Mouse (Mus musculus) midbrain, embryonic 10.5 days (tissue): ENCODE data around the gene Siah2. TPM values are rescaled to one million over a fixed set of nuclear protein-coding genes. Genes with fewer than 3 reads are reported as not detected.

Experiments used
- DNase-seq: peaks from one replicate; pipeline ENCODE4 v3.0.0-alpha.2; 2017; ENCODE audit warnings: low spot score
- H3K27ac ChIP-seq: fragments of 300-500 bp; sonication (generic); replicated peaks from 2 replicates; pipeline ENCODE4 v1.5.1; 2016; ENCODE audit warnings: mild to moderate bottlenecking
- H3K27me3 ChIP-seq: fragments of 300-500 bp; sonication (generic); 2 replicates; pipeline ENCODE4 v1.6.1; 2016; ENCODE audit warnings: low read depth, mild to moderate bottlenecking; ENCODE audit not compliant: poor library complexity, severe bottlenecking
- H3K36me3 ChIP-seq: fragments of 300-500 bp; sonication (generic); 2 replicates; pipeline ENCODE4 v1.6.1; 2016; ENCODE audit warnings: mild to moderate bottlenecking, moderate library complexity
- H3K4me1 ChIP-seq: fragments of 300-500 bp; sonication (generic); 2 replicates; pipeline ENCODE4 v1.6.1; 2016
- H3K4me3 ChIP-seq: fragments of 300-500 bp; sonication (generic); 2 replicates; pipeline ENCODE4 v1.5.1; 2016; ENCODE audit warnings: mild to moderate bottlenecking, moderate library complexity
- H3K9me3 ChIP-seq: fragments of 300-500 bp; sonication (generic); replicated peaks from 2 replicates; pipeline ENCODE4 v1.6.1; 2016; ENCODE audit warnings: mild to moderate bottlenecking
- WGBS: fragments of 180-500 bp; shearing (Covaris S2); methylation state at CpG from one replicate; pipeline ENCODE4 v1.1.7; 2016; 5-methylcytosine and 5-hydroxymethylcytosine counted together
- polyA plus RNA-seq: library from polyadenylated mRNA; unstranded; fragments of >200 nt; fragmentation: Nextera tagmentation; extraction: Ambion mirVana; gene quantifications from 2 replicates; pipeline ENCODE4 v1.2.1, GENCODE M21; 2016

Gene Siah2
- 2.7 and 2.8 TPM in 2 replicates for polyA plus RNA-seq

DNA sequence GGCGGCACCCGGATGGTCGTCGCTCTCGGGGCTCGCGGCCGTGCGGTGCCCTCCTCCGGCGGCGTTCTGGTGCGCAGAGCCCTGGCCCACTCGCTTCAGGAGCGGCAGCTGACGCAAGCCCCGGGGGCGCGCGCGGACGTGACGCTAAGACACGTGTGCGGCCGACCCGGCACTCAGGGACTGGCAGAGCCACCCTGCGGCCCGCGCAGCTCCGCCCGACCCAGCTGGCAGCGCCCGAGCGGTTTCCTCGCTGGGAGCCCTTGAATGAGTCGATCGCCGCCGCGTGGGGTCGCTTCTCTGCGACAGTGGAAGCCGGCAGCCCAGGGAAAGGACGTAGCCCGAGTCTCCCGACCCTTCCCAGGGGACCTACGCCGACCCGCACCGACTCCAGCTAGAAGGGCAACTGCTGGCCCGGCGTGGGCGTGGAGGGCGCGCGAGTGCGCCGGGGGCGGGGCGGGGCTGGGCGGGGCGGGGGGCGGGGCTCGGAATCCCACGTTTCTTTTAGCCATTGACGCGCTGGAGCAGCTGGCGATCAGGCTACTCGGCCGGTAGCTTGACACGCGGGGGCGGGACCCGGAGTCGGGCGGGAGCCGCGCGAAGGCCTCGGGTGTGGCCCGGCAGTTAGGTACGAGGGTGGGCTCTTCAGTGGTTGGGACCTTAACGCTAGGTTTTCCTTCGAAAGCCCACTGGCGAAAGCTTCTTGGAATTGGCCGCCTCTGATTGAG, at the start of gene Siah2:
TSS of gene Siah2 (minus strand) at position 404 of the 725 bp plus-strand sequence.
- Histone ChIP-seq H3K36me3 (no peaks in the 10 kb centered on the region), H3K27me3 (peaks cover 59% of the 10 kb centered on the region), H3K4me1 (peaks cover 28% of the 10 kb centered on the region), H3K27ac (peak within 1 kb of the TSS; percentile 83), H3K9me3 (no peaks in the 10 kb centered on the region), H3K4me3 (peak within 1 kb of the TSS; percentile 79)
- DNase-seq, result peak; percentile 88
- under 1% methylated on average over 87 of the region's 87 CpGs for WGBS

DNA sequence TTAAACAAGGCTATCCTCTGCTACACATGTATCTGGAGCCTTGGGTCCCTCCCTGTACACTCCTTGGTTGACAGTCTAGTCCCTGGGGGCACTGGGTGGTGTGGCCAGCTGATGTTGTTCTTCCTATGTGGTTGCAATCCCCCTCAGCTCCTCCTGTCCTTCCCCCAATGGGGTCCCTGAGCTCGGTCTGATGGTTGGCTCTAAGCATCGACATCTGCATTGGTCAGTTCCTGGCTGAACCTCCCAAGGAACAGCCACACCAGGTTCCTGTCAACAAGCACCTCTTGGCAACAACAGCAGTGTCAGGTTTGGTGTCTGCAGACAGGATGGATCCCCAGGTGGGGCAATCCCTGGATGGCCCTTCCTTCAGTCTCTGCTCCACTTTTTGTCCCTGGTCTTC, 47.3 kb upstream of the Siah2 start:
- no peaks in the 10 kb centered on the region for H3K36me3 ChIP-seq
- no peaks in the 10 kb centered on the region for H3K9me3 ChIP-seq
- peaks cover 20% of the 10 kb centered on the region for H3K4me1 ChIP-seq
- no peak for DNase-seq
- no peaks in the 10 kb centered on the region; the same call in 1 of the 2 replicates for H3K27me3 ChIP-seq
- H3K27ac ChIP-seq, result no peak overlapping the region
- no peak overlapping the region for H3K4me3 ChIP-seq
- WGBS, result 67% methylated on average over 2 of the region's 2 CpGs

DNA sequence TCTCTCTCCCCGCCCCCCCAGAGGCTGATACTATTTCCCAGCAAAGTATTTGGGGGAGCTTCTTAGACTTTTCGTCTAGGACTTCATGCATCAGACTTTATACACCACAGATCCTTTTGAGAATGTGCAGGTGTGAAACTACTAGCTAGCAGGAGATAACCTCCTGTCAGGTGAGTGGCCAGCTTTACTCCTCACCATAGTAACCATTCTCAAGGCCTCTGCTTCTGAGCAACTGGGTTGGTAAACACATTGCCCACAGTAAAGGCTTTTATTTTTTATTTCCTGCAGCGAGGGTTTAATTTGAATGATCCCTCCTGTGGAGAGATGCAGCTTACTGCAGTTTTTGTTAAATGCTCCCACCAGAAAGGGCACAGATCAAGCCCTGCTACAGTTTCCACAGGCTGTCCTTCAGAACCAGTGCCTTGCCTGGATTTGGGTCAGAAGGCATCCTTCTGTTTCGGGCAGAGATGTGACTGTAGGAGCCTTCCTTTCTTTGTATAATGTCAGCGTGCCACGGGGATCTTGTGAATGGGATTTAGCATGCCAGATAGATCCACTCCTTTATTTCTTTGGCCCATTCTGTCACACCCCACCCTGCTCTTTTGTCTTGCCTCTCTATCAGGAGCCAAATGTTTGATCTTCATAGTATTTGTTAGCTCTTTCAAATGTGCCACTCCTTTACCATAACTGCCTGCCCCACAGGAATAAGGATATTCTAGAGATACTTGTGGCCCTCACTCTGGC, 46.3 kb upstream of the Siah2 start:
- Histone ChIP-seq H3K27ac (0 out of 2 replicates have a peak overlapping the region, but pooled peaks have one; percentile 5), H3K27me3 (no peaks in the 10 kb centered on the region; the same call in 1 of the 2 replicates), H3K36me3 (no peaks in the 10 kb centered on the region), H3K4me1 (peaks cover 20% of the 10 kb centered on the region), H3K4me3 (no peak overlapping the region), H3K9me3 (no peaks in the 10 kb centered on the region)
- WGBS, result 11% methylated on average over 6 of the region's 6 CpGs
- DNase-seq, result peak; percentile 21

DNA sequence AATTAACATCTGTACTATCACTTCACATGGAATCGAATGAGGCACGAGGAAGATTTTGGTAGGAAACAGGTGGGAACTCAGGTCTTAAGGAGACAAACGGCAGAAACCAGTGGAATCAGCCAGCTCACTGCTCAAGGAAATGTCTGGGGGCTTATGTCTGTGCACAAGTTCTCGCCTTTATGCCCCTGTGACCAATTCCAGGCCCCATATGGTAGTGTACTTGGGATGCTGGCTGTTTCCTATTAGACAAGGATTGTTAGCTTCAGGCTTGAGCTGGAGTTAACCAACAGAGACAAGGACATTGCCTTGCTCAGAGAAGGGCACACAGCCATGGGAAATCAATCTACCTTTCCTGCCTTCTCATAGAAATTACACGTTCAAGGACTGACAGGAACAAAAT, 39.3 kb upstream of the Siah2 start:
- H3K27me3 ChIP-seq, result no peaks in the 10 kb centered on the region
- no peak overlapping the region for H3K27ac ChIP-seq
- WGBS, result 83% methylated on average over 5 of the region's 5 CpGs
- DNase-seq, result no peak
- H3K9me3 ChIP-seq, result no peaks in the 10 kb centered on the region
- H3K4me3 ChIP-seq, result no peak overlapping the region
- no peaks in the 10 kb centered on the region for H3K36me3 ChIP-seq
- H3K4me1 ChIP-seq, result peaks cover 15% of the 10 kb centered on the region; the same call in 1 of the 2 replicates

DNA sequence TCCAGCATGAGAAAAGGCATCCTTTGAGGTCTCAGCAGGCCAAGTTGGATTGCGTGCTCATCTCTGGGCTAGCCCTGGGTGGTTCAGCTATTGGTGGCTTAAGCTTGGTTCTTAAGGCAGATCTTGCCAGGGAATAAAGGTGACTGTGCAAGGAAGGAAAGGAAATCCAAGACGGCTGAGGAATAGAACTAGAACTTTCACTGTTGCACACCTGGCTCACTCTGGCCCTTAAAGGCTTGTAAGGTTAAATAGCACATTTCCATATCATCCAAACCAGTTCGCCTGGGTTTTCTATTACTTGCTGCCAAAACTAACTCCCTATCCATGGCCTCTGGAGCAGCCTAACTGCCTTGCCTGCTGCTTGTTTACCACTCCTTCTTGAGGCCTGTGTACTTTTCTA, 38.4 kb upstream of the Siah2 start:
- Histone ChIP-seq H3K27me3 (no peaks in the 10 kb centered on the region), H3K36me3 (no peaks in the 10 kb centered on the region), H3K4me1 (peaks cover 15% of the 10 kb centered on the region; the same call in 1 of the 2 replicates), H3K27ac (0 out of 2 replicates have a peak overlapping the region, but pooled peaks have one; percentile 23), H3K9me3 (no peaks in the 10 kb centered on the region), H3K4me3 (no peak overlapping the region)
- WGBS, result 84% methylated on average over 3 of the region's 3 CpGs
- no peak for DNase-seq

DNA sequence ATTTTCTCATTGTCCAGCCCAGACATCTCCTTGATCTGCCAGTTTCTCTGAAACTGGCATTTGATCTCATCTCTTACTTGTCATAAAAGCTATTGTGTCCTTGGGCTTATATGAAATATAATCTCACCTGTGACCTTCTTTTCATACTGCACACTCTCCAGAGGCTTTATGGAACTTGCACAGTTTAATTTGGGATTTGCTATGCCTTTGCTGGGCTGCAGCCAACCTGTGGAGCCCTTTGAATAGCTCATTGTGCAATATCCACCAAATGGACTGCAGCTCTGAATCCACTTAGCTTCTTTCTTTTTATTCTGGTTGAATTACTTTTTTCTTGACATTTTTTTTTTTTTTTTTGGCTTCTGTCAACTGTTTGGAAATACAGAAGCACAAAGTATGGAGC, 37.3 kb upstream of the Siah2 start:
- no peaks in the 10 kb centered on the region for H3K36me3 ChIP-seq
- no peak overlapping the region for H3K27ac ChIP-seq
- DNase-seq, result no peak
- H3K9me3 ChIP-seq, result no peaks in the 10 kb centered on the region
- H3K4me3 ChIP-seq, result no peak overlapping the region
- H3K4me1 ChIP-seq, result peaks cover 15% of the 10 kb centered on the region; the same call in 1 of the 2 replicates
- no peaks in the 10 kb centered on the region for H3K27me3 ChIP-seq

DNA sequence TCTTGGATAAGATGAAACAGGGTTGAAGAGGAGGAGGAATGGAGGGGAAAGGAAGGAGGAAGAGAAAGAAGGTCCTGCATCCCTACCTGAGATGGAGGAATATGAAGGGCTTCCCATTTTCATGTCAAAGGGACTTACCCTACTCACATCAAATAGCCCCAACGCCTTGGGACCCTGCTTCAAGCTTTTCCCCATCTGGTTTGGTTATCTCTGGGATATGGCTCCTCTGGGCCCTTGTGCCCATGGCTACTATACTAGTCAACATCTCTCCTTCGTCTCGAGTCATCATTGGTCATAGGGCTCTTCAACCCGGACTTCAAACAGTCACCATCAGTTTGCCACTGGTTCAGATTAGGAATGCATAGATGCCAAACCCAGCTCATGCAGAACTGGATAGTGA, 35.4 kb upstream of the Siah2 start:
- Histone ChIP-seq H3K9me3 (no peaks in the 10 kb centered on the region), H3K4me1 (peaks cover 15% of the 10 kb centered on the region; the same call in 1 of the 2 replicates), H3K36me3 (no peaks in the 10 kb centered on the region), H3K4me3 (no peak overlapping the region), H3K27ac (no peak overlapping the region), H3K27me3 (no peaks in the 10 kb centered on the region)
- WGBS, result 90% methylated on average over 4 of the region's 4 CpGs
- no peak for DNase-seq

DNA sequence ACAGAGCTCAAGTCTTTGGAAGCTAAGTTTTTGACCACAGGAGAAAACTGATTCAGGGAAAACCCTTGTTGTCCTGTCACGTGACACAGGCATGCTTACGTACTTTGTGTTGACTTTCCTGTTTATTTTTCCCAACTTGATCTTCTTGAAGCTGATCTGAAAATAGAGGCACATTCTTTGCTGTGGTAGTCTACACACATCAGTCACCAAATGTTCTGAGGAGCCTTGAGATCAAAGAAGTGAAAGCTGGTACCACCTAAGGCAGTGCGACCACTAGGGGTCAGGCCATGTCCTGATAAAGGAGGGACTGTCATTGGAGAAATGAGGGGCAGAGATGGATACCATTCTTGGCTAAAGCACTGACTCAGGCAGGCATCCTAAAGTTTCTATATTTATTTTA, 34.8 kb upstream of the Siah2 start:
- 44% methylated on average over 3 of the region's 3 CpGs for WGBS
- peaks cover 15% of the 10 kb centered on the region; the same call in 1 of the 2 replicates for H3K4me1 ChIP-seq

DNA sequence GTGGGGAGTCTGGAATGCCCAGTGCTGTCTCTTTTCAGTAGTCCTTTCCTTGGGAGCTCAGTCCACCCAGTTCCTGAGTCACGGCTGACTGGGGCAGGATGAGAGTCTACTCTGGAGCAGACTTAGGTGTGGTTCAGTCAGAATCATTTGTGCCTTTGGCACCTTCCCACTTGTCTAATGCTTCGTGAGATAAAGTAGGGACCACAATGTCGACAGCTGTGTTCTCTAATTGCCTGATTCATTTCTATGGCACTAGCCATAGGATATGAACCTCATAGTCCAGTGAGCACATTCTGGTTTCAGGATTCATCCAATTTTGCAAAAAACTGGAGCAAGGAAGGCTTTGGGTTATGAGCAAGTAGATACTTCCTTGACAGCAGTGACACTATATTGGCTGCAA, 34.2 kb upstream of the Siah2 start:
- no peak for DNase-seq
- Histone ChIP-seq H3K4me3 (no peak overlapping the region), H3K27me3 (no peaks in the 10 kb centered on the region), H3K9me3 (no peaks in the 10 kb centered on the region), H3K4me1 (peaks cover 15% of the 10 kb centered on the region; the same call in 1 of the 2 replicates), H3K27ac (no peak overlapping the region), H3K36me3 (no peaks in the 10 kb centered on the region)
- WGBS, result 87% methylated on average over 3 of the region's 3 CpGs

More for the DNA sequence above, 34.8 kb upstream of the Siah2 start:
- H3K4me3 ChIP-seq, result no peak overlapping the region
- DNase-seq, result peak; percentile 56
- H3K9me3 ChIP-seq, result no peaks in the 10 kb centered on the region
- H3K27ac ChIP-seq, result no peak overlapping the region
- no peaks in the 10 kb centered on the region for H3K36me3 ChIP-seq
- no peaks in the 10 kb centered on the region for H3K27me3 ChIP-seq

DNA sequence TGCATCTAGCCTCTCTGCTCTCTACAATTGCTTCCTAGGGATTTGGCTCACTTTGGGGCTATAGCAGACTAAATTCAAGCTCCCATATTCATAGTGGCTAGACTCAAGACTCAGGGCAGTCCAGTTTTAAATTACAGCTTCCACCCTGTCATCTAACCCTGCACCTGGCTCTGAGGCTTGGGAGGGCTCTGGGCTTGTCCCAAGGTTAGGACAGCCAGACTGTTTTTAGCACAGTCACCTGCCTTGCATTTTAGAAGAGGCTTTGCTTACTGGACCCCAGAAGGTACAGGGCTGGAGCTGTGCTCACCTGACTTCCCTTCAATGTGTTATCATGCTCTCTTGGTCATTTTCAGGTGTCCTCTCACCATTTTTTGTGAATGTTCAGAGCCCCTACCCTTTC, 32.6 kb upstream of the Siah2 start:
- Histone ChIP-seq H3K36me3 (no peaks in the 10 kb centered on the region), H3K4me1 (peaks cover 9% of the 10 kb centered on the region; the same call in 1 of the 2 replicates), H3K9me3 (no peaks in the 10 kb centered on the region), H3K27me3 (no peaks in the 10 kb centered on the region), H3K4me3 (no peak overlapping the region), H3K27ac (no peak overlapping the region)
- no peak for DNase-seq

DNA sequence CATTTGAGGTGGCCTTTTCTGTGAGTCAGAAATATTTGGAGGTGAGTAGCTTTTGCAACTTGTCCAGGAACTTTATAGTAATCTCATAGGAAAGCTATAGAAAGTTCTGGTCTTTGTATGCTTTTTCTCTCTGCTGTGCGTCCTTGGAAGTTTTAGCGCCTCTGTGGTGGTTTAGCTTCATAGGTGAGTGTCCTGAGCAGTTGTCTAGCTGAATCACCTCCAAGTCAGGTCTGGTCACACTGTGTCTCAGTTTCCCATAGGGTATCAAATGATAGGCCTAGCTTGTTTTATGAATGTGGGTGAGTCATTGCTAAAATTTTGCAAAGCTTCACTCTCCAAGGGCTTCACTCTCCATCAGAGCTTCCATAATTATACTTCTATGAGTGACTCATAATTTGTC, 31.5 kb upstream of the Siah2 start:
- Histone ChIP-seq H3K36me3 (no peaks in the 10 kb centered on the region), H3K4me3 (no peak overlapping the region), H3K27me3 (no peaks in the 10 kb centered on the region), H3K4me1 (no peaks in the 10 kb centered on the region), H3K27ac (no peak overlapping the region), H3K9me3 (no peaks in the 10 kb centered on the region)
- WGBS, result 95% methylated on average over 2 of the region's 2 CpGs
- no peak for DNase-seq

DNA sequence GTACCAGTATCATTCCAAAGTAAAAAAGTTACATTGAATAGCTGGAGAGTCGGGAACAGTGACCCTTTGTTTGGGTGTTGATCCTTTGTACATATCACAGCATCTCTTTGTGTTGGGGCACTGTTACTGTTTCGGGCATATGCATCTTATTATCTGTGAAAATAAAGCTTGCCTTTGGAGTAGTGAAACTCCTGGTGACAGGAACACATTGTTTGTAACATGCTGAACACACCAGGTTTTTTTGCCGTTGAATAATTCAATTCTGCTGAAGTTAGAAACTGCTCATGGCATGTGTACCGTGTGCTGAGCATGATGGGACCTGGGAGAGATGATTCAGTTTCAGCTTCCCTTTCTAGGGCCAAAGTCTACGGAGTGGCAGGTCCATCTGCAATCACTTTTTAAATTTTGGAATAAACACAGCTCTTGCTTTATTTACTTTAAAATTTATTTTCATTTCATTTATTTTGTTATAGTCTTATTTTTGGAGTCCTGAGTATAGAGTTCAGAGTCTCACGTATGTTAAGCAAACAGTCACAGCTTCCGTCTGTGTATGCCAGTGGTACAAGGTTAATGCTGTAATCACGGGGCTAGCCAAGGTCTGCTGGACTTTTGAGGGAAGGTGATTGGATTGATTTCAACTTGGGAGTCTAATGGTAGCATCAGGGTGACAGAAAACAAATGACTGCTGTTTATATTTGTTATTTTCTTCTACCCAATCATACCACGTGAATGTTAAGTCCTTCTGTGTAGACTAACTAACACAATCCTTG, 27.4 kb upstream of the Siah2 start:
- H3K27ac ChIP-seq, result no peak overlapping the region
- H3K9me3 ChIP-seq, result 0 out of 2 replicates have a peak, but pooled peaks cover 6% of the 10 kb centered on the region
- H3K4me1 ChIP-seq, result no peaks in the 10 kb centered on the region
- H3K27me3 ChIP-seq, result no peaks in the 10 kb centered on the region
- no peak for DNase-seq
- no peaks in the 10 kb centered on the region for H3K36me3 ChIP-seq
- WGBS, result 80% methylated on average over 9 of the region's 9 CpGs
- H3K4me3 ChIP-seq, result no peak overlapping the region
